Mouse (Mus musculus) testis, adult 2 months (tissue): ENCODE measurements around the gene Yif1a. TPM values are rescaled to one million over a fixed set of nuclear protein-coding genes. Genes with fewer than 3 reads are reported as not detected.

Experiments used
- H3K27ac ChIP-seq: fragments of 200-500 bp; 2 replicates; pipeline ENCODE4 v1.5.1; 2012; ENCODE audit warnings: low read depth, low read length; ENCODE audit not compliant: control insufficient read depth, insufficient read depth
- H3K27me3 ChIP-seq: fragments of 200-500 bp; 2 replicates; pipeline ENCODE4 v1.6.1; 2012; ENCODE audit warnings: mild to moderate bottlenecking, low read length, moderate library complexity; ENCODE audit not compliant: control insufficient read depth, insufficient read depth
- H3K36me3 ChIP-seq: fragments of 200-500 bp; 2 replicates; pipeline ENCODE4 v1.6.1; 2012; ENCODE audit warnings: mild to moderate bottlenecking, low read length; ENCODE audit not compliant: control insufficient read depth, insufficient read depth
- H3K4me1 ChIP-seq: fragments of 200-500 bp; 2 replicates; pipeline ENCODE4 v1.6.1; 2012; ENCODE audit warnings: low read length; ENCODE audit not compliant: control insufficient read depth, insufficient read depth
- H3K4me3 ChIP-seq: fragments of 200-500 bp; 2 replicates; pipeline ENCODE4 v1.5.1; 2012; ENCODE audit warnings: low read depth, mild to moderate bottlenecking, low read length, moderate library complexity, mixed read lengths; ENCODE audit not compliant: control insufficient read depth
- CTCF ChIP-seq: fragments of 200-500 bp; IDR thresholded peaks from 2 replicates; pipeline ENCODE4 v1.5.1; 2012; ENCODE audit warnings: low read depth, mild to moderate bottlenecking, inconsistent platforms, low read length, moderate library complexity; ENCODE audit not compliant: control insufficient read depth, insufficient read depth, insufficient replicate concordance
- POLR2A ChIP-seq: fragments of 200-500 bp; IDR thresholded peaks from 2 replicates; pipeline ENCODE4 v1.6.1; 2012; ENCODE audit warnings: low read depth, mild to moderate bottlenecking, inconsistent platforms, low read length, moderate library complexity; ENCODE audit not compliant: control insufficient read depth
- polyA plus RNA-seq: library from polyadenylated mRNA; depleted of rRNA; stranded (reverse); fragments of >200 nt; gene quantifications from 2 replicates; pipeline ENCODE4 v1.2.3, GENCODE M21; 2012

The Yif1a gene
- polyA plus RNA-seq, 1 experiment: 144 TPM

DNA sequence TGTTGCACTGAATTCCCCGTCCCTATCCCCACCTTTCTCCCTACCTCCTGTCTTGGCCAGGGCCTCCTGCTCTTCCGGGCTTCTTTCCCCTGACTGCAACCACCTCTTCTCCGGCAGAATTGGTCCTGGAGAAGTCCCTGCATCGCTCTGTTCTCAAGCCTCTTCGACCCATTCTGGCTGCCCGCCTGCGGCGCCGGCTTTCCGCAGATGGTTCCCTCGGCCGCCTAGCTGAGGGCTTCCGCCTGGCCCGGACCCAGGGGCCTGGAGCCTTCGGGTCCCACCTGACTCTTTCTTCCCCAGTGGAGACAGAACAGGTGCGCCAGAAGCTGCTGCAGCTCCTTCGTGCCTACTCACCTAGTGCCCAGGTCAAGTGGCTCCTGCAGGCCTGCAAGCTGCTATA lies 35.5 kb upstream of the Yif1a start:
- Histone ChIP-seq H3K4me1 (peaks cover 6% of the 10 kb centered on the region), H3K4me3 (peak overlapping the region; percentile 54), H3K36me3 (no peaks in the 10 kb centered on the region), H3K27me3 (no peaks in the 10 kb centered on the region), H3K27ac (no peak overlapping the region)
- TF ChIP-seq POLR2A (no peak), CTCF (no peak)

GRCm38 (mm10) chr19:5053909-5054308 lies 34.4 kb upstream of the Yif1a start:
- no peak for TF ChIP-seq POLR2A
- peak; percentile 53; the same call in 1 of the 2 replicates for TF ChIP-seq CTCF

DNA sequence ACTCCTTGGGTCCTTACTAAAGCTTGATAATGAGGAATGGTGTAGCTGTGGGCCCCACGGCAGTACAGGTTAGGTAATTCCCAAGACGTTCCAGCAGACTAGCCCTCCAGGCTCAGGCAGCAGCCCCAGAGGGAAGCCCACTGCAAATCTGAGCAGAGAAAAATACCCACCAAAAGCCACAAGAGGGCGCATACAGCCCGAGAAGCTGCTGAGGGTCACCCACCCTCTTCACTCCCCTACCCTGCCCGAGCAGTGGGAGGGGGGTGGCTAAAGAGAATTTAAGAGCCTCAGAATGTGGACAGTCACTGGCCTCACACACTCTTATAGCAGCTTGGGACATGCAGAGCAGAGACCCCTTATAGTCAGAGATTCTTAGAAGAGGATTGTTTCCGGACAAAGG lies 32.1 kb upstream of the Yif1a start:
- H3K27ac ChIP-seq: no peak overlapping the region
- no peak overlapping the region for H3K4me3 ChIP-seq
- no peaks in the 10 kb centered on the region for H3K36me3 ChIP-seq
- TF ChIP-seq POLR2A (no peak), CTCF (peak; percentile 22; the same call in 1 of the 2 replicates)
- no peaks in the 10 kb centered on the region for H3K27me3 ChIP-seq
- H3K4me1 ChIP-seq: peaks cover 8% of the 10 kb centered on the region

More at GRCm38 (mm10) chr19:5053909-5054308, 34.4 kb upstream of the Yif1a start:
- H3K27me3 ChIP-seq: no peaks in the 10 kb centered on the region
- H3K27ac ChIP-seq: no peak overlapping the region
- H3K4me3 ChIP-seq: no peak overlapping the region
- H3K36me3 ChIP-seq: no peaks in the 10 kb centered on the region
- peaks cover 8% of the 10 kb centered on the region for H3K4me1 ChIP-seq

DNA sequence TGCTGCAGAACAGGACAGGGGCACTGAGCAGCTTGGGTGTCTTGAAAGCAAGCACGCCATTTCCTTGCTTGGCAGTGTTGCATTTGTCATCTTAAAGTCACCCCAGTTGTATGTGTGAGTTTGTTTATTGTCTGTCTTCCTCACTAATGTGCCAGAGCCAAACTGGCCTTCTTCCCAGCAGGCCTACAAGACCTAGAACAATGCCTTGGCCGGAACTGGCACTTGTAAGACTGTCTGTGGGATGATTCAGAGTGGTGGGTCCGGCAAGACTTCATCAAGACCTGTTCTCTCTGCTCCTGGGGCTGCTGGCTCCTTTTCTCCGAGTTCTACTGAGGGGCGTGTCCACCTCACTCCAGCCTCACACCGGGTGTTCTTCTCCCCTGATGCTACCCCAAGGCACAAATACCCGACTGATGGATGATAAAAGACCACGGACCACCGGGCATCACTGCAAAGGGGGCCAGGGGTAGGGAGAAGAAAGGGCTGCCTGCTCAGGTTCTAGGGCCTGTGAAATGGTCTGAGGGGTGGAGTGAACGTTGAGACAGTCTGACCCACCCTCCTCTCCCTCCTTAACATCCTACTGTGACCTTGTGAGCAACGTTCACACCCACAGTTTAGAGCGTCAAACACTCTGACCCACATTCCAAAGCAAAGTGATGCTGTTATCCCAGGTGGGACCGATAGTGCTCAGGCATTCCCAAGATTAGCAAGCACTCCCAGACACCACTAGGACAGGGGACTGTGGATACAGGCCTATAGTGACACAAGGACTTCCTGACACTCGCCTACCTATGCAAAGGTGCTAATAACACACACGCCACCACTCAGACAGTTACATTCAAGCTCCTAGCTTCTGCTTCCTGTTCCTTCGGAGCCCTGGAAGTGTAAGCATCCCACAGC lies 30.2 kb upstream of the Yif1a start:
- H3K27me3 ChIP-seq: no peaks in the 10 kb centered on the region
- no peak overlapping the region for H3K4me3 ChIP-seq
- no peak overlapping the region for H3K27ac ChIP-seq
- peaks cover 3% of the 10 kb centered on the region; the same call in 1 of the 2 replicates for H3K4me1 ChIP-seq
- TF ChIP-seq POLR2A: no peak
- TF ChIP-seq CTCF: no peak
- no peaks in the 10 kb centered on the region for H3K36me3 ChIP-seq

DNA sequence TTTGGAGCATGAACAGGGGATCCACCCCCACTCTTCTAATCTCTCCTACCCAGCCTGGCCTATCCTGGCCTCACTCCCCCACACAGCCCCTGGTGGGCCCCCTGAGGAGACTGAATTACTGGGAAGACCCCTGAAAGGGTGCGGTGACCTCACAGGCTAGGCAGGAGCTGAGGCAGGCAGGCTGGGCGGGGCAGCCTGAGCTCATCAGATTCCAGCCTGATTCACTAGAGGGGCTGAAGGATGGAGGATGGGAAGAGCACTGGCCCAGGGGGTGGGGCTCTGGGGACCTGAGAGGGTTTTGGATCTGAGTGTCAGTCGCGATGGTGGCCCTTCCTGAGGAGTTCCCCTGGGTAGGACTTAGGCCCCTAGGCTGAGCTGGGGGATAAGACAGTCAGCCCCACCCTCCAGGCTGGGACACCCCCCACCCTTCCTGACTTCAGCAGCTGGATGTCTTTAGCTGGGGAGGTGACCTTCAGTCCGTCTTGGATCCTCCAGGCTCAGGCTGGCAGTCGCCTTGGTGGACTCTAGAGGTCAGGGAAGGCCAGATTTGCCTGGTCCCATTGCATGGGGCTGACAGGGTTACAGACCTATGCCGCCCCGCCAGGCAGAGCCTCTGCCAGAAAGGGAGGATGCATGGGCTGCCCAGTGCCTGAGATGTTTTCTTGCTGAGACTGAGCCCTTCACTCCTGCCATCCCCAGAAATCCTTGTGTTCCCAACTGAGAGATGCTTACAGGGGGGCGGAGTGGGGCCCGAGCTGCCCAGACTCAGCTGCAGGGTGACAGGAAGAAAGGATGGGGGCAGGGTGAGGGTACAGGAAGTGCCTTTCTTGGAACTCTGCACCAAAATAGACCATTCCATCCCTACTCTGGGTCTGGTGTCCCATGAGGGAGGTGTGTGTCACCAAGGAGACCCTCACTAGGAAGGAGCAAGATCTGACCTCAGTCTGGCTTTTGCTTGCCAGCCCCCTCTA lies 29.3 kb upstream of the Yif1a start:
- peaks cover 3% of the 10 kb centered on the region; the same call in 1 of the 2 replicates for H3K4me1 ChIP-seq
- H3K4me3 ChIP-seq: no peak overlapping the region

DNA sequence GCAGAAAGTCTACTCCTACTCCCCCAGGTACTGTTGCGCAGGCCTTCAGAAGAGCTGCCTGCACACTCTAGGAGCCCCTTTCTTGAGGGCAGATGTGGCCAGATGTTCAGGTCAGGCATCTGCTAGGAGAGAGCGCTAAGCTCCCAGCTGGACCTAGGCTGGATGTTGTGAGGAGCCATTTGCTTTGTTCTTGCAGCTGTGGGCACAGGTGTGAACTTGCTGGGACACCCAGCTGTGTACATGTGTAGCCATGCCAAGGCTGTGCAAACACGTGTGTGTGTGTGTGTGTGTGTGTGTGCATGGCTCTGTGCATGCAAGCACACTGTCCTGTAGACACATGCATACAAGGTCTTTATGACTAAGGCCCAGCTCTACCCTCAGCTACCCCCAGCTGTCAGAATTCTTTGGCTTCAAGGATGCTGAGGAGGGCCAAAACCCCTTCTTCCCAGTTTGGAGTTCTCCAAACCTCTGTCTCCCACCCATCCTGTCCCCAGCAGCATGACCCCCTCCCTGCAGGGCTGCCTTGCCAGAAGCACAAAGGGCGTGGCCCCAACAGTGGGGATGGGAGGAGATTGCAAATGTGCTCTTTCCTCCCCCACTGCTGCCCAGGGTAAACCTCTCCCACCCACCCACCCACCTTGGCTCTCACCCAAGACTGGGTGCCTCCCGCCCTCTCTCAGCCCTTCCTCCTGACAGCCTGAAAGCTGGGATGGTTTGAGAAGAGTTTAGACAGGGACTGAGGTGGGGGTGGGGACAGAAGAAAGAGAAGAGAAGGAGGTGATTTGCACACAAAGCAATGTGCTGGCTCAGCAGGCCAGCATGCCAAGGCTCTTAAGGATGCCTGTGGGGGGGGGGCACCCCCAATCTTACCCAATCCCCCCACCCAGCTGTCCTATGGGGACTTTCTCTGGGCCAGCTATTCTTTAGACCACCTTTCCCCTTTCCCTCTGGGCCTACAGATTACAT lies 27.7 kb upstream of the Yif1a start:
- no peaks in the 10 kb centered on the region for H3K36me3 ChIP-seq
- no peak overlapping the region for H3K4me3 ChIP-seq
- no peak overlapping the region for H3K27ac ChIP-seq
- TF ChIP-seq CTCF: no peak
- no peak for TF ChIP-seq POLR2A
- no peaks in the 10 kb centered on the region for H3K27me3 ChIP-seq
- H3K4me1 ChIP-seq: peaks cover 3% of the 10 kb centered on the region; the same call in 1 of the 2 replicates

More for the DNA sequence above, 29.3 kb upstream of the Yif1a start:
- Histone ChIP-seq H3K27ac (no peak overlapping the region), H3K36me3 (no peaks in the 10 kb centered on the region), H3K27me3 (no peaks in the 10 kb centered on the region)
- no peak for TF ChIP-seq POLR2A
- no peak for TF ChIP-seq CTCF
